Mouse (Mus musculus): ENCODE measurements at regions not wholly inside any gene's neighbourhood (a gene's known extent, or its start where the extent isn't known, plus 50 kb on each side); places are given as distances from the start of the nearest gene placed in this dataset.

- H3K4me1 ChIP-seq (replicated peaks): peaks cover 10% of the 10 kb centered on the region
- ATAC-seq (ENCODE audit: low FRiP score): peak; percentile 63
- no peaks in the 10 kb centered on the region for H3K36me3 ChIP-seq
- no peak overlapping the region for H3K4me2 ChIP-seq
- no peaks in the 10 kb centered on the region for H3K9me3 ChIP-seq
- H3K27ac ChIP-seq: peak overlapping the region; percentile 92
- no peak overlapping the region for H3K9ac ChIP-seq
- no peak overlapping the region for H3K4me3 ChIP-seq
- no peaks in the 10 kb centered on the region for H3K27me3 ChIP-seq
- WGBS: 35% methylated on average over 4 of the region's 4 CpGs
Observed at GRCm38 (mm10) chr13:83867831-83868473, 354.1 kb upstream of the Tmem161b start.

- Histone ChIP-seq H3K4me2 (no peak overlapping the region), H3K27me3 (no peaks in the 10 kb centered on the region), H3K9ac (no peak overlapping the region), H3K36me3 (no peaks in the 10 kb centered on the region), H3K27ac (peak overlapping the region; percentile 88), H3K4me1 (replicated peaks) (peaks cover 14% of the 10 kb centered on the region), H3K4me3 (no peak overlapping the region), H3K9me3 (no peaks in the 10 kb centered on the region)
- WGBS: 24% methylated on average over 4 of the region's 4 CpGs
- peak; percentile 88 for ATAC-seq (ENCODE audit: low FRiP score)
Observed at GRCm38 (mm10) chr13:83868922-83869321, 353.2 kb upstream of the Tmem161b start.

GRCm38 (mm10) chr13:83872143-83872819 is 349.8 kb upstream of the Tmem161b start:
- peak overlapping the region; percentile 87 for H3K27ac ChIP-seq
- no peak for ATAC-seq (ENCODE audit: low FRiP score)
- H3K4me3 ChIP-seq: no peak overlapping the region

GRCm38 (mm10) chr13:83872887-83873286 is 349.2 kb upstream of the Tmem161b start:
- H3K27me3 ChIP-seq: no peaks in the 10 kb centered on the region
- H3K36me3 ChIP-seq: no peaks in the 10 kb centered on the region
- peaks cover 10% of the 10 kb centered on the region for H3K4me1 ChIP-seq (replicated peaks)
- 4% methylated on average over 5 of the region's 5 CpGs for WGBS
- ATAC-seq (ENCODE audit: low FRiP score): peak; percentile 61
- no peak overlapping the region for H3K9ac ChIP-seq
- H3K4me2 ChIP-seq: no peak overlapping the region
- H3K4me3 ChIP-seq: no peak overlapping the region
- peak overlapping the region; percentile 87 for H3K27ac ChIP-seq
- no peaks in the 10 kb centered on the region for H3K9me3 ChIP-seq

More at GRCm38 (mm10) chr13:83872143-83872819, 349.8 kb upstream of the Tmem161b start:
- Histone ChIP-seq H3K4me1 (replicated peaks) (peaks cover 10% of the 10 kb centered on the region), H3K27me3 (no peaks in the 10 kb centered on the region), H3K9me3 (no peaks in the 10 kb centered on the region), H3K9ac (no peak overlapping the region), H3K4me2 (no peak overlapping the region), H3K36me3 (no peaks in the 10 kb centered on the region)
- 31% methylated on average over 3 of the region's 3 CpGs for WGBS

GRCm38 (mm10) chr13:83879561-83879960 is 342.5 kb upstream of the Tmem161b start:
- H3K9me3 ChIP-seq: no peaks in the 10 kb centered on the region
- 50% methylated on average over 2 of the region's 2 CpGs for WGBS
- H3K9ac ChIP-seq: no peak overlapping the region
- no peak overlapping the region for H3K4me3 ChIP-seq
- peaks cover 7% of the 10 kb centered on the region; the same call in 1 of the 2 replicates for H3K4me1 ChIP-seq (replicated peaks)
- H3K4me2 ChIP-seq: no peak overlapping the region
- peak overlapping the region; percentile 86 for H3K27ac ChIP-seq
- no peaks in the 10 kb centered on the region for H3K36me3 ChIP-seq
- H3K27me3 ChIP-seq: no peaks in the 10 kb centered on the region
- no peak for ATAC-seq (ENCODE audit: low FRiP score)

- Histone ChIP-seq H3K4me3 (no peak overlapping the region), H3K9me3 (no peaks in the 10 kb centered on the region), H3K4me1 (replicated peaks) (peaks cover 14% of the 10 kb centered on the region; the same call in 1 of the 2 replicates), H3K36me3 (no peaks in the 10 kb centered on the region), H3K9ac (no peak overlapping the region), H3K4me2 (no peak overlapping the region), H3K27me3 (no peaks in the 10 kb centered on the region), H3K27ac (peak overlapping the region; percentile 83)
- peak; percentile 27 for ATAC-seq (ENCODE audit: low FRiP score)
- WGBS: 29% methylated on average over 2 of the region's 2 CpGs
Observed at GRCm38 (mm10) chr13:83880305-83880704, 341.8 kb upstream of the Tmem161b start.

- H3K27ac ChIP-seq: peak overlapping the region; percentile 83
- no peak overlapping the region for H3K4me2 ChIP-seq
- no peaks in the 10 kb centered on the region for H3K36me3 ChIP-seq
- WGBS: 15% methylated on average over 2 of the region's 2 CpGs
- ATAC-seq (ENCODE audit: low FRiP score): no peak
- no peaks in the 10 kb centered on the region for H3K9me3 ChIP-seq
- H3K4me3 ChIP-seq: no peak overlapping the region
- no peaks in the 10 kb centered on the region for H3K27me3 ChIP-seq
- peaks cover 14% of the 10 kb centered on the region; the same call in 1 of the 2 replicates for H3K4me1 ChIP-seq (replicated peaks)
- H3K9ac ChIP-seq: no peak overlapping the region
Observed at GRCm38 (mm10) chr13:83880772-83881171, 341.3 kb upstream of the Tmem161b start.

- no peak overlapping the region for H3K9ac ChIP-seq
- H3K27me3 ChIP-seq: no peaks in the 10 kb centered on the region
- H3K9me3 ChIP-seq: no peaks in the 10 kb centered on the region
- no peaks in the 10 kb centered on the region for H3K36me3 ChIP-seq
- peaks cover 13% of the 10 kb centered on the region; the same call in 1 of the 2 replicates for H3K4me1 ChIP-seq (replicated peaks)
- peak overlapping the region; percentile 61 for H3K27ac ChIP-seq
- no peak for ATAC-seq (ENCODE audit: low FRiP score)
- H3K4me3 ChIP-seq: no peak overlapping the region
- H3K4me2 ChIP-seq: no peak overlapping the region
- 33% methylated on average over 1 of the region's 1 CpGs for WGBS
Observed at GRCm38 (mm10) chr13:83882839-83883238, 339.3 kb upstream of the Tmem161b start.

GRCm38 (mm10) chr13:83883821-83884220 is 338.3 kb upstream of the Tmem161b start:
- Histone ChIP-seq H3K4me2 (no peak overlapping the region), H3K27ac (peak overlapping the region; percentile 63), H3K27me3 (no peaks in the 10 kb centered on the region), H3K4me1 (replicated peaks) (peaks cover 13% of the 10 kb centered on the region; the same call in 1 of the 2 replicates), H3K9ac (no peak overlapping the region), H3K36me3 (no peaks in the 10 kb centered on the region), H3K4me3 (no peak overlapping the region), H3K9me3 (no peaks in the 10 kb centered on the region)
- 63% methylated on average over 4 of the region's 4 CpGs for WGBS
- no peak for ATAC-seq (ENCODE audit: low FRiP score)

GRCm38 (mm10) chr13:83884226-83884625 is 337.9 kb upstream of the Tmem161b start:
- H3K9ac ChIP-seq: no peak overlapping the region
- H3K4me1 ChIP-seq (replicated peaks): peaks cover 13% of the 10 kb centered on the region; the same call in 1 of the 2 replicates
- H3K36me3 ChIP-seq: no peaks in the 10 kb centered on the region
- no peak overlapping the region for H3K4me2 ChIP-seq
- ATAC-seq (ENCODE audit: low FRiP score): no peak
- H3K27me3 ChIP-seq: no peaks in the 10 kb centered on the region
- peak overlapping the region; percentile 63 for H3K27ac ChIP-seq
- 71% methylated on average over 4 of the region's 4 CpGs for whole genome bisulfite sequencing
- H3K9me3 ChIP-seq: no peaks in the 10 kb centered on the region
- no peak overlapping the region for H3K4me3 ChIP-seq

GRCm38 (mm10) chr13:83884766-83885543 is 337.1 kb upstream of the Tmem161b start:
- H3K9me3 ChIP-seq: no peaks in the 10 kb centered on the region
- H3K4me2 ChIP-seq: no peak overlapping the region
- H3K27ac ChIP-seq: peak overlapping the region; percentile 69
- peaks cover 13% of the 10 kb centered on the region; the same call in 1 of the 2 replicates for H3K4me1 ChIP-seq (replicated peaks)
- H3K27me3 ChIP-seq: no peaks in the 10 kb centered on the region
- peak; percentile 85 for ATAC-seq (ENCODE audit: low FRiP score)
- no peak overlapping the region for H3K4me3 ChIP-seq
- no peaks in the 10 kb centered on the region for H3K36me3 ChIP-seq
- WGBS: 19% methylated on average over 13 of the region's 13 CpGs
- H3K9ac ChIP-seq: no peak overlapping the region

- H3K4me2 ChIP-seq: no peak overlapping the region
- H3K27ac ChIP-seq: peak overlapping the region; percentile 69
Observed at GRCm38 (mm10) chr13:83885729-83886128, 336.4 kb upstream of the Tmem161b start.

More at GRCm38 (mm10) chr13:83885729-83886128, 336.4 kb upstream of the Tmem161b start:
- Histone ChIP-seq H3K9me3 (no peaks in the 10 kb centered on the region), H3K4me1 (replicated peaks) (peaks cover 13% of the 10 kb centered on the region; the same call in 1 of the 2 replicates), H3K4me3 (no peak overlapping the region), H3K9ac (no peak overlapping the region), H3K36me3 (no peaks in the 10 kb centered on the region), H3K27me3 (no peaks in the 10 kb centered on the region)
- 55% methylated on average over 4 of the region's 4 CpGs for WGBS
- 0 out of 2 replicates have a peak, but pooled peaks have one; percentile 15 for ATAC-seq (ENCODE audit: low FRiP score)

Measured in hindbrain, embryonic 13.5 days (tissue).